Mouse (Mus musculus) CH12.LX (cell line): ENCODE data around the gene Sptbn2.

Source experiments
- CHD1 ChIP-seq: IDR thresholded peaks from 2 replicates; pipeline ENCODE4 v1.6.1; 2012; ENCODE audit warnings: low read depth, low read length, improper control_type of control experiment, inconsistent platforms
- CHD2 ChIP-seq: IDR thresholded peaks from 2 replicates; pipeline ENCODE4 v1.6.1; 2011; ENCODE audit warnings: low read length, improper control_type of control experiment
- EP300 ChIP-seq: IDR thresholded peaks from 2 replicates; pipeline ENCODE4 v1.6.1; 2011; ENCODE audit warnings: low read length, improper control_type of control experiment
- KAT2A ChIP-seq: IDR thresholded peaks from 2 replicates; pipeline ENCODE4 v1.6.1; 2012; ENCODE audit warnings: low read length, improper control_type of control experiment, inconsistent platforms; ENCODE audit not compliant: insufficient replicate concordance
- MEF2A ChIP-seq: IDR thresholded peaks from 2 replicates; pipeline ENCODE4 v1.6.1; 2014; ENCODE audit warnings: low read depth, mild to moderate bottlenecking, inconsistent platforms, low read length, improper control_type of control experiment, borderline replicate concordance
- MYC ChIP-seq: IDR thresholded peaks from 2 replicates; pipeline ENCODE4 v1.6.1; 2011; ENCODE audit warnings: low read depth, mild to moderate bottlenecking, improper control_type of control experiment, low read length
- TCF12 ChIP-seq: IDR thresholded peaks from 2 replicates; pipeline ENCODE4 v1.6.1; 2014; ENCODE audit warnings: low read depth, mild to moderate bottlenecking, inconsistent platforms, low read length, improper control_type of control experiment
- USF2 ChIP-seq: conservative IDR thresholded peaks from 2 replicates; pipeline ENCODE4 v1.6.1; 2011; ENCODE audit warnings: low read depth, low read length, improper control_type of control experiment

DNA sequence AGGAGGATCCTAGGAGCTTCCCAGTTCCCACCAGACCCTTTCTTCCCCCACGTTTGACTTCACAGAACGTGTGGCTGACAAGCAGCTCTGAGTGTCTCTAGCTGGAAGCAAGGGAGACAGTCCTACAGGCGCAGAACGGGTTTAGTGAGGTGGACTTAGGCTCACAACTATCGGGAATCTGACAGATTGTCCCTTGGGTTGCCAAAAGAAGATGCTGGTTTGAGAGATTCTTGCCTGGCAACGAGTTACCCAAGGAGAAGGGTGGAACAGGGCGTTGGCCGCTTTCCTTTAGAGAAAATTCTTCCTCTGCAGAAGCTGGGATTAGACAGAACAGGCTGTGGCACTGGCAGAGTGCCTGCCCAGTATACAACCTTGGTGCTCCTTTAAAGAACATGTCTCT, 12.1 kb upstream of the Sptbn2 start:
- TF ChIP-seq USF2 (no peak), MYC (no peak), KAT2A (no peak), TCF12 (no peak), EP300 (no peak), MEF2A (no peak), CHD1 (no peak), CHD2 (no peak)
